17 mouse cellular contexts compared by ENCODE assay signal in the genomic region with DNA sequence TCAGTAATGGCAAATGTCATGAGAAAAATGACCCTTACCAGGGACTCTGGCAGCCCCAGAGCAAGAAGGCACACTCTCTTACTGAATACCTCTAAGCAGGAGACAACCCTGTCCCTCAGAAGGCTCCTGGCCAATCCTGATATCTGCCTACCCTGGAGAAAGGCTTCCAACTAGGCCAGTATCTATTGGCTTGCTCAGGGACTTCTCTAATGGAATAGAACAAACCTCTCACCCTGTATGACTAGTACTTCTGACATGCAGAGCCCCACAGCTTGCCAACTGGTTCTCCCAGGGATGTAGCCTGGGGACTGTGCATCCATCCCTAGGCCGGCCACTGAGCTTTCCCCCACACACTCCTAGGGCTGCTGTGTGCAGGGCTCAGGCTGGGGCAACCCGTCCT.
DNase-seq lines count a peak whose midpoint lies in the region; ATAC-seq and TF ChIP-seq lines count a peak whose summit lies in the region.
"Had no signal": no experiment of that assay in that cellular context is flagged by ENCODE, and none has a peak within 500 bp of the region (broad histone marks: within the 10 kb centered on the region; RNA-seq: fewer than 3 reads in every experiment).

No protein-coding gene starts in this region.

- H3K27ac ChIP-seq in lung, postnatal 0 days (ENCODE audit: low read length) = 0 out of 2 replicates have a peak overlapping the region, but pooled peaks have one; percentile 33
- H3K27ac ChIP-seq in heart, embryonic 15.5 days = peak overlapping the region; percentile 59
- H3K27ac ChIP-seq: embryonic facial prominence, embryonic 12.5 days; hindbrain, embryonic 13.5 days; neural tube, embryonic 13.5 days had no signal

- no peak overlapping the region for H3K9ac ChIP-seq in lung, postnatal 0 days (replicated peaks; ENCODE audit: low read depth)
- H3K9ac ChIP-seq in heart, embryonic 15.5 days = no peak overlapping the region
- H3K9ac ChIP-seq: embryonic facial prominence, embryonic 12.5 days; hindbrain, embryonic 13.5 days; neural tube, embryonic 13.5 days had no signal

- TF ChIP-seq EP300 in lung, postnatal 0 days (IDR thresholded peaks at IDR 0.05) = no peak

- no peak overlapping the region for H3K4me2 ChIP-seq in lung, postnatal 0 days (replicated peaks; ENCODE audit: low read depth, low read length)
- no peak overlapping the region for H3K4me2 ChIP-seq in heart, embryonic 15.5 days
- H3K4me2 ChIP-seq: embryonic facial prominence, embryonic 12.5 days; hindbrain, embryonic 13.5 days; neural tube, embryonic 13.5 days had no signal

- DNase-seq in heart, adult 11 months = peak; percentile 95
- DNase-seq in heart, postnatal 36 days = no peak
- no peak for DNase-seq in lung, postnatal 0 days (ENCODE audit: low spot score)
- no peak for DNase-seq in lung, adult 18-20 months
- no peak for DNase-seq in layer of hippocampus, adult 9-11 months
- no peak for DNase-seq in spleen, postnatal 36 days (ENCODE audit: low spot score in 2 of 2)
- DNase-seq in thymus, adult 18-20 months = no peak
- DNase-seq: cerebellum, adult 18-20 months; gastrocnemius, postnatal 36 days; kidney, postnatal 10 days; right cerebral cortex, postnatal 25 days; thymus, postnatal 14 days had no signal

- intact Hi-C loops in heart, postnatal 36 days (cut with DNase I) = no loop called here

- peaks cover 10% of the 10 kb centered on the region; the same call in 1 of the 2 replicates for H3K4me1 ChIP-seq in lung, postnatal 0 days (ENCODE audit: insufficient read depth, low read depth, low read length)
- H3K4me1 ChIP-seq in heart, embryonic 15.5 days (replicated peaks) = peaks cover 20% of the 10 kb centered on the region

- ATAC-seq in lung, postnatal 0 days = no peak
- ATAC-seq in heart, embryonic 15.5 days (replicated peaks; ENCODE audit: insufficient number of reproducible peaks, insufficient read depth, low FRiP score, low read depth) = no peak; the same call in 1 of the 2 replicates

- no peak for TF ChIP-seq CTCF in lung, postnatal 0 days (IDR thresholded peaks at IDR 0.05)

- H3K4me3 ChIP-seq in lung, postnatal 0 days (ENCODE audit: low read depth, low read length) = no peak overlapping the region
- no peak overlapping the region for H3K4me3 ChIP-seq in heart, embryonic 15.5 days
- H3K4me3 ChIP-seq: embryonic facial prominence, embryonic 12.5 days; forebrain, embryonic 10.5 days; hindbrain, embryonic 13.5 days; neural tube, embryonic 13.5 days had no signal

- no peaks in the 10 kb centered on the region for H3K27me3 ChIP-seq in lung, postnatal 0 days (replicated peaks; ENCODE audit: insufficient read depth, low read length)
- no peaks in the 10 kb centered on the region for H3K27me3 ChIP-seq in heart, embryonic 15.5 days
- H3K27me3 ChIP-seq: embryonic facial prominence, embryonic 12.5 days; hindbrain, embryonic 13.5 days; neural tube, embryonic 13.5 days had no signal

- no peaks in the 10 kb centered on the region for H3K9me3 ChIP-seq in lung, postnatal 0 days (ENCODE audit: low read length)
- H3K9me3 ChIP-seq in heart, embryonic 15.5 days (replicated peaks) = no peaks in the 10 kb centered on the region
- H3K9me3 ChIP-seq: embryonic facial prominence, embryonic 12.5 days; forebrain, embryonic 10.5 days; hindbrain, embryonic 13.5 days; neural tube, embryonic 13.5 days had no signal

- H3K36me3 ChIP-seq in lung, postnatal 0 days (ENCODE audit: insufficient read depth, low read length) = no peaks in the 10 kb centered on the region
- H3K36me3 ChIP-seq in heart, embryonic 15.5 days = peaks cover 6% of the 10 kb centered on the region; the same call in 1 of the 2 replicates
- H3K36me3 ChIP-seq: embryonic facial prominence, embryonic 12.5 days; hindbrain, embryonic 13.5 days; neural tube, embryonic 13.5 days had no signal

- WGBS in lung, postnatal 0 days = 81% methylated on average over 2 of the region's 2 CpGs
- WGBS in heart, embryonic 15.5 days = 74% methylated on average over 2 of the region's 2 CpGs
